Mouse (Mus musculus): ENCODE results near the gene 4931422A03Rik. TPM values are rescaled to one million over a fixed set of nuclear protein-coding genes. Genes with fewer than 3 reads are reported as not detected.

Gene 4931422A03Rik
- polyA plus RNA-seq, 1 experiment from 2014 or later = 2.0 TPM

GRCm38 (mm10) chr2:103927610-103928145 lies 100.5 kb downstream of the 4931422A03Rik start:
- H3K27me3 ChIP-seq (ENCODE audit: control insufficient read depth, insufficient read depth, low read length) = no peaks in the 10 kb centered on the region
- WGBS = 76% methylated on average over 1 of the region's 1 CpGs
- H3K4me2 ChIP-seq (ENCODE audit: low read length) = no peak overlapping the region
- no peak overlapping the region for H3K9ac ChIP-seq (ENCODE audit: low read length)
- no peak overlapping the region for H3K27ac ChIP-seq (replicated peaks in 1 of 2; ENCODE audit: control insufficient read depth in 1 of 2, insufficient read depth in 1 of 2, low read depth in 2 of 2, low read length in 2 of 2)
- ATAC-seq (ENCODE audit: insufficient number of reproducible peaks, insufficient read depth, low FRiP score, low read depth) = no peak
- no peak overlapping the region for H3K4me3 ChIP-seq (ENCODE audit: control insufficient read depth in 1 of 2, insufficient read depth in 1 of 2, low read depth in 1 of 2, low read length in 2 of 2)
- H3K4me1 ChIP-seq (ENCODE audit: control insufficient read depth in 2 of 2, insufficient read depth in 2 of 2, low read length in 2 of 2) = no peaks in the 10 kb centered on the region
- H3K36me3 ChIP-seq (ENCODE audit: control insufficient read depth, insufficient read depth, low read length) = no peaks in the 10 kb centered on the region
- no peaks in the 10 kb centered on the region for H3K9me3 ChIP-seq (ENCODE audit: control insufficient read depth, low read length)

GRCm38 (mm10) chr2:103926586-103927113 lies 101.5 kb downstream of the 4931422A03Rik start:
- H3K36me3 ChIP-seq (ENCODE audit: control insufficient read depth, insufficient read depth, low read length) = no peaks in the 10 kb centered on the region
- H3K27me3 ChIP-seq (ENCODE audit: control insufficient read depth, insufficient read depth, low read length) = no peaks in the 10 kb centered on the region
- ATAC-seq (ENCODE audit: insufficient number of reproducible peaks, insufficient read depth, low FRiP score, low read depth) = no peak
- H3K27ac ChIP-seq (replicated peaks in 1 of 2; ENCODE audit: control insufficient read depth in 1 of 2, insufficient read depth in 1 of 2, low read depth in 2 of 2, low read length in 2 of 2) = no peak overlapping the region
- H3K9ac ChIP-seq (ENCODE audit: low read length) = no peak overlapping the region
- no peaks in the 10 kb centered on the region for H3K4me1 ChIP-seq (ENCODE audit: control insufficient read depth in 2 of 2, insufficient read depth in 2 of 2, low read length in 2 of 2)
- no peak overlapping the region for H3K4me3 ChIP-seq (ENCODE audit: control insufficient read depth in 1 of 2, insufficient read depth in 1 of 2, low read depth in 1 of 2, low read length in 2 of 2)
- no peaks in the 10 kb centered on the region for H3K9me3 ChIP-seq (ENCODE audit: control insufficient read depth, low read length)
- no peak overlapping the region for H3K4me2 ChIP-seq (ENCODE audit: low read length)
- whole genome bisulfite sequencing = 78% methylated on average over 4 of the region's 4 CpGs

GRCm38 (mm10) chr2:103919488-103919887 lies 108.7 kb downstream of the 4931422A03Rik start:
- H3K27me3 ChIP-seq (ENCODE audit: control insufficient read depth, insufficient read depth, low read length) = no peaks in the 10 kb centered on the region
- no peaks in the 10 kb centered on the region for H3K36me3 ChIP-seq (ENCODE audit: control insufficient read depth, insufficient read depth, low read length)
- no peak overlapping the region for H3K9ac ChIP-seq (ENCODE audit: low read length)
- no peak overlapping the region for H3K4me3 ChIP-seq (ENCODE audit: control insufficient read depth in 1 of 2, insufficient read depth in 1 of 2, low read depth in 1 of 2, low read length in 2 of 2)
- no peak overlapping the region for H3K4me2 ChIP-seq (ENCODE audit: low read length)
- WGBS = 88% methylated on average over 6 of the region's 6 CpGs
- ATAC-seq (ENCODE audit: insufficient number of reproducible peaks, insufficient read depth, low FRiP score, low read depth) = no peak
- H3K4me1 ChIP-seq (ENCODE audit: control insufficient read depth in 2 of 2, insufficient read depth in 2 of 2, low read length in 2 of 2) = no peaks in the 10 kb centered on the region
- no peaks in the 10 kb centered on the region for H3K9me3 ChIP-seq (ENCODE audit: control insufficient read depth, low read length)
- H3K27ac ChIP-seq (replicated peaks in 1 of 2; ENCODE audit: control insufficient read depth in 1 of 2, insufficient read depth in 1 of 2, low read depth in 2 of 2, low read length in 2 of 2) = no peak overlapping the region

- Histone ChIP-seq H3K4me2 (ENCODE audit: low read length) (no peak overlapping the region), H3K27ac (replicated peaks in 1 of 2; ENCODE audit: control insufficient read depth in 1 of 2, insufficient read depth in 1 of 2, low read depth in 2 of 2, low read length in 2 of 2) (no peak overlapping the region), H3K9ac (ENCODE audit: low read length) (no peak overlapping the region), H3K4me1 (ENCODE audit: control insufficient read depth in 2 of 2, insufficient read depth in 2 of 2, low read length in 2 of 2) (no peaks in the 10 kb centered on the region), H3K4me3 (ENCODE audit: control insufficient read depth in 1 of 2, insufficient read depth in 1 of 2, low read depth in 1 of 2, low read length in 2 of 2) (no peak overlapping the region), H3K9me3 (ENCODE audit: control insufficient read depth, low read length) (no peaks in the 10 kb centered on the region), H3K27me3 (ENCODE audit: control insufficient read depth, insufficient read depth, low read length) (no peaks in the 10 kb centered on the region), H3K36me3 (ENCODE audit: control insufficient read depth, insufficient read depth, low read length) (no peaks in the 10 kb centered on the region)
- 72% methylated on average over 2 of the region's 2 CpGs for WGBS
- no peak for ATAC-seq (ENCODE audit: insufficient number of reproducible peaks, insufficient read depth, low FRiP score, low read depth)
These were observed 109.8 kb downstream of the 4931422A03Rik start for GRCm38 (mm10) chr2:103918375-103918774.

GRCm38 (mm10) chr2:103917375-103917774 lies 110.8 kb downstream of the 4931422A03Rik start:
- ATAC-seq (ENCODE audit: insufficient number of reproducible peaks, insufficient read depth, low FRiP score, low read depth) = no peak
- Histone ChIP-seq H3K4me3 (ENCODE audit: control insufficient read depth in 1 of 2, insufficient read depth in 1 of 2, low read depth in 1 of 2, low read length in 2 of 2) (no peak overlapping the region), H3K4me1 (ENCODE audit: control insufficient read depth in 2 of 2, insufficient read depth in 2 of 2, low read length in 2 of 2) (no peaks in the 10 kb centered on the region), H3K9me3 (ENCODE audit: control insufficient read depth, low read length) (no peaks in the 10 kb centered on the region), H3K36me3 (ENCODE audit: control insufficient read depth, insufficient read depth, low read length) (no peaks in the 10 kb centered on the region), H3K27me3 (ENCODE audit: control insufficient read depth, insufficient read depth, low read length) (peaks cover 4% of the 10 kb centered on the region; the same call in 1 of the 2 replicates), H3K27ac (replicated peaks in 1 of 2; ENCODE audit: control insufficient read depth in 1 of 2, insufficient read depth in 1 of 2, low read depth in 2 of 2, low read length in 2 of 2) (no peak overlapping the region), H3K9ac (ENCODE audit: low read length) (no peak overlapping the region), H3K4me2 (ENCODE audit: low read length) (no peak overlapping the region)
- WGBS = 81% methylated on average over 5 of the region's 5 CpGs

Other genes starting within 250 kb of the 4931422A03Rik start
- gene Caprin1, start 230.7 kb downstream of the 4931422A03Rik start, polyA plus RNA-seq (2014; fragmentation: Nextera tagmentation; extraction: Ambion mirVana) = 240 and 244 TPM in 2 replicates
- gene Lmo2, start 70.4 kb downstream of the 4931422A03Rik start, polyA plus RNA-seq (2014; fragmentation: Nextera tagmentation; extraction: Ambion mirVana) = 21.9 and 23.7 TPM in 2 replicates
- 43.5 and 44.9 TPM in 2 replicates for gene Fbxo3, start 640 bp downstream of the 4931422A03Rik start, polyA plus RNA-seq (2014; fragmentation: Nextera tagmentation; extraction: Ambion mirVana)
- gene Gm10912, start 37.5 kb upstream of the 4931422A03Rik start, polyA plus RNA-seq (2014; fragmentation: Nextera tagmentation; extraction: Ambion mirVana) = 0.12 TPM in 1 of 2 replicates, not detected in the other
- not detected in 2 replicates for gene Gm10799, start 40.2 kb upstream of the 4931422A03Rik start, polyA plus RNA-seq (2014; fragmentation: Nextera tagmentation; extraction: Ambion mirVana)
- 3.0 and 6.4 TPM in 2 replicates for gene Cd59b, start 41.5 kb upstream of the 4931422A03Rik start, polyA plus RNA-seq (2014; fragmentation: Nextera tagmentation; extraction: Ambion mirVana)
- gene Cd59a, start 67.4 kb upstream of the 4931422A03Rik start, polyA plus RNA-seq (2014; fragmentation: Nextera tagmentation; extraction: Ambion mirVana) = 69.0 and 69.7 TPM in 2 replicates
- 0.59 TPM in 1 of 2 replicates, not detected in the other for gene A930018P22Rik, start 94.4 kb upstream of the 4931422A03Rik start, polyA plus RNA-seq (2014; fragmentation: Nextera tagmentation; extraction: Ambion mirVana)